9 mouse cellular contexts compared by ENCODE assay signal in genomic region chr14:120330454-120330853, GRCm38 (mm10). TPM values are rescaled to one million over a fixed set of nuclear protein-coding genes. Genes with fewer than 3 reads are reported as not detected.
A peak's percentile ranks its signal among the peaks of the same experiment; 100 is the strongest.
DNase-seq lines count a peak whose midpoint lies in the region; ATAC-seq lines count a peak whose summit lies in the region.
"Had no signal": no experiment of that assay in that cellular context is flagged by ENCODE, and none has a peak within 500 bp of the region (broad histone marks: within the 10 kb centered on the region; RNA-seq: fewer than 3 reads in every experiment).

No protein-coding gene starts in this region.

- peaks cover 9% of the 10 kb centered on the region; the same call in 1 of the 2 replicates for H3K4me1 ChIP-seq in forebrain, embryonic 15.5 days
- peaks cover 16% of the 10 kb centered on the region for H3K4me1 ChIP-seq in forebrain, embryonic 10.5 days

- no peaks in the 10 kb centered on the region for H3K36me3 ChIP-seq in forebrain, embryonic 15.5 days
- peaks cover 9% of the 10 kb centered on the region; the same call in 1 of the 2 replicates for H3K36me3 ChIP-seq in forebrain, embryonic 10.5 days (replicated peaks)

- peak; percentile 44; the same call in 1 of the 2 replicates for ATAC-seq in forebrain, embryonic 15.5 days (replicated peaks)

- DNase-seq in forebrain, embryonic 10.5 days (ENCODE audit: extremely low spot score, low spot score): no peak
- peak; percentile 47 for DNase-seq in layer of hippocampus, adult 11-12 months (ENCODE audit: low spot score)
- DNase-seq in layer of hippocampus, postnatal 14 days (ENCODE audit: low spot score in 2 of 2): no peak
- peak; percentile 67 to 73 for DNase-seq in cerebellum, postnatal 10 days
- DNase-seq in retina, embryonic 14.5 days (ENCODE audit: low spot score): peak; percentile 39
- DNase-seq in ovary, postnatal 36 days (ENCODE audit: low spot score): no peak
- DNase-seq in lung, postnatal 36 days: no peak

- no peaks in the 10 kb centered on the region for H3K9me3 ChIP-seq in forebrain, embryonic 15.5 days
- no peaks in the 10 kb centered on the region for H3K9me3 ChIP-seq in forebrain, embryonic 10.5 days
- H3K9me3 ChIP-seq: megakaryocyte, embryonic 14.5 days had no signal

- H3K27me3 ChIP-seq in forebrain, embryonic 15.5 days: no peaks in the 10 kb centered on the region
- H3K27me3 ChIP-seq in forebrain, embryonic 10.5 days (ENCODE audit: poor library complexity, severe bottlenecking): no peaks in the 10 kb centered on the region
- H3K27me3 ChIP-seq: megakaryocyte, embryonic 14.5 days had no signal

- no peak overlapping the region for H3K9ac ChIP-seq in forebrain, embryonic 15.5 days (replicated peaks)

- no peak overlapping the region for H3K4me2 ChIP-seq in forebrain, embryonic 15.5 days (replicated peaks)

- H3K4me3 ChIP-seq in forebrain, embryonic 15.5 days: no peak overlapping the region
- H3K4me3 ChIP-seq in forebrain, embryonic 10.5 days: no peak overlapping the region
- H3K4me3 ChIP-seq: megakaryocyte, embryonic 14.5 days had no signal

- no peak overlapping the region for H3K27ac ChIP-seq in forebrain, embryonic 15.5 days (replicated peaks)
- H3K27ac ChIP-seq in forebrain, embryonic 10.5 days: no peak overlapping the region

- WGBS in forebrain, embryonic 15.5 days: 65% methylated on average over 12 of the region's 12 CpGs
- 81% methylated on average over 12 of the region's 12 CpGs for WGBS in forebrain, embryonic 10.5 days

RNA-seq across cellular contexts. Expression of gene Mbnl2, which starts 55.0 kb away (rescaled TPM):
- 22.2 TPM in 2 replicates for polyA plus RNA-seq in forebrain, embryonic 15.5 days (2015; fragmentation: Nextera tagmentation; extraction: Ambion mirVana)
- polyA plus RNA-seq in forebrain, embryonic 10.5 days (2016; fragmentation: Nextera tagmentation; extraction: Ambion mirVana): 30.0 TPM in 2 replicates
- 100 to 1,000 TPM; 201 to 204 TPM for total RNA-seq in layer of hippocampus, postnatal 14 days (2021)

Comparison
In these comparisons a context has a peak if more than half of its experiments do, and no peak if none do; other contexts are left out.
1. DNase-seq: peak in layer of hippocampus, adult 11-12 months (single experiment), cerebellum, postnatal 10 days (2 of 2) and retina, embryonic 14.5 days (single experiment); none in forebrain, embryonic 10.5 days (single experiment), layer of hippocampus, postnatal 14 days (0 of 2), ovary, postnatal 36 days (single experiment) and lung, postnatal 36 days (single experiment).